Mouse (Mus musculus) stomach, postnatal 0 days (tissue): Measurements from ENCODE around the gene Narfl.

Experiments used
- CTCF ChIP-seq: IDR thresholded peaks from 2 replicates; pipeline ENCODE4 v1.5.1; 2016; ENCODE audit warnings: antibody characterized with exemption, low read depth, mild to moderate bottlenecking, moderate library complexity
- EP300 ChIP-seq: optimal IDR thresholded peaks from 2 replicates; pipeline ENCODE3; 2016; ENCODE audit warnings: antibody characterized with exemption

DNA sequence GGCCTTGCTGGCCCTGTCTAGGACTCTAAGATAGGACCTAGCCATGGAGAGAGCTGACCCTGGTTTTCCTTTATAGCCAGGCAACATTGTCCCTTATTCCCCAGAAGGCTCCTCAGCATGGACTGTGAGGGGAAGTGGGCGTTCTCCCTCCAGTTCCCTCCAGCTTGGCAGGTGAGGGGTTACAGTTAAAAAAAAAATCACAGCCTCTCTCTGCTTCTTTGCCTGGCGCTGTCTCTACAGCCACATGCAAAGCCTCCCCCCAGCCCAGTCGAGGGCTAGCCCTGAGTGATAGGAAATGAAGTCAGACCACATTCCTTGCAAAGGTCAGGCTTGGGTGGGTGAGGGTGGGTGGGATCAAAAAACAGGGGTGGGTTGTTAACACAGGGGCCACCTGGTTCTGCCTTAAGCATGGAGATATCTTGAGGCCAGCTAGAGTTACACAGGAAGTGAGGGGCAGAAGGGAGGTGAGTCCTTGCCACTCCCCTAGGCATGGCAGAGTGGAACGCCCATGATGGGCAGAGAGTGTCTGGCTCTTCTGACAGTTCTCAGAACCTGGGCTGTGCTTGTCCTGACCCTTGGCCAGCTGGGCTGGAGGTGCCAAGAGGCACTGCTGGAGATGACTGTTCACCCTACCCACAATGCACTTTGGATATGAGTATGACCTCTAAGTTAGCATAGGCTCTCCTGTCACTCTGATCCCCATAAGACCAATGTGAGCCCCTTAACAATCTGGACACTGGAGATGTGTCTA is 17.8 kb upstream of the Narfl start:
- TF ChIP-seq CTCF = no peak
- no peak for TF ChIP-seq EP300
